Mouse (Mus musculus) A20 (cell line): ENCODE data around the gene Orc1.

Source experiments
- DNase-seq: peaks from one replicate; pipeline ENCODE4 v3.0.0-alpha.2; 2011; ENCODE audit warnings: low read depth, low spot score

Orc1 gene

GRCm38 (mm10) chr4:108578840-108579742 is at the start of gene Orc1, which contains the start of gene Prpf38a:
Gene Orc1 (plus strand): TSS chr4:108579423.
Gene Prpf38a (minus strand): TSS chr4:108579336.
- DNase-seq = peak; percentile 98

GRCm38 (mm10) chr4:108539701-108540100 is 39.5 kb upstream of the Orc1 start:
- DNase-seq = no peak

- DNase-seq = no peak
Observed at GRCm38 (mm10) chr4:108565026-108565425, 14.2 kb upstream of the Orc1 start.

- no peak for DNase-seq
Observed at GRCm38 (mm10) chr4:108572644-108573043, 6.6 kb upstream of the Orc1 start.

GRCm38 (mm10) chr4:108579743-108580411 is 654 bp downstream of the Orc1 start:
- DNase-seq = peak; percentile 26

GRCm38 (mm10) chr4:108593376-108593775 is 14.2 kb downstream of the Orc1 start:
- no peak for DNase-seq

- DNase-seq = no peak
Observed at GRCm38 (mm10) chr4:108595785-108596184, 16.6 kb downstream of the Orc1 start.

- DNase-seq = peak; percentile 59
Observed at GRCm38 (mm10) chr4:108598306-108598705, 19.1 kb downstream of the Orc1 start.

- no peak for DNase-seq
Observed at GRCm38 (mm10) chr4:108601870-108602269, 22.6 kb downstream of the Orc1 start.

GRCm38 (mm10) chr4:108608651-108609050 is 29.4 kb downstream of the Orc1 start:
- no peak for DNase-seq

GRCm38 (mm10) chr4:108610935-108611334 is 31.7 kb downstream of the Orc1 start:
- DNase-seq = no peak

GRCm38 (mm10) chr4:108618586-108618985 is 39.4 kb downstream of the Orc1 start:
- DNase-seq = peak; percentile 58

- no peak for DNase-seq
Observed at GRCm38 (mm10) chr4:108619165-108619564, 39.9 kb downstream of the Orc1 start.

GRCm38 (mm10) chr4:108619587-108620341 is 40.5 kb downstream of the Orc1 start, which contains the start of gene Cc2d1b:
Gene Cc2d1b (plus strand): TSS chr4:108619940.
- DNase-seq = peak; percentile 97

- no peak for DNase-seq
Observed at GRCm38 (mm10) chr4:108620536-108620935, 41.3 kb downstream of the Orc1 start.

- DNase-seq = peak; percentile 52
Observed at GRCm38 (mm10) chr4:108621504-108621903, 42.3 kb downstream of the Orc1 start.

- DNase-seq = no peak
Observed at GRCm38 (mm10) chr4:108627066-108627465, 47.8 kb downstream of the Orc1 start.

- DNase-seq = no peak
Observed at GRCm38 (mm10) chr4:108629363-108629880, 50.2 kb downstream of the Orc1 start.

- no peak for DNase-seq
Observed at GRCm38 (mm10) chr4:108630096-108630495, 50.9 kb downstream of the Orc1 start.

- no peak for DNase-seq
Observed at GRCm38 (mm10) chr4:108631616-108632015, 52.4 kb downstream of the Orc1 start.

GRCm38 (mm10) chr4:108633703-108634102 is 54.5 kb downstream of the Orc1 start:
- no peak for DNase-seq

GRCm38 (mm10) chr4:108634696-108635095 is 55.5 kb downstream of the Orc1 start:
- DNase-seq = no peak
